Mouse (Mus musculus): ENCODE results near the gene Tm9sf2. TPM values are rescaled to one million over a fixed set of nuclear protein-coding genes. Genes with fewer than 3 reads are reported as not detected.

Gene Tm9sf2
- polyA plus RNA-seq, 2 experiments = 26.4 to 67.1 TPM

DNA sequence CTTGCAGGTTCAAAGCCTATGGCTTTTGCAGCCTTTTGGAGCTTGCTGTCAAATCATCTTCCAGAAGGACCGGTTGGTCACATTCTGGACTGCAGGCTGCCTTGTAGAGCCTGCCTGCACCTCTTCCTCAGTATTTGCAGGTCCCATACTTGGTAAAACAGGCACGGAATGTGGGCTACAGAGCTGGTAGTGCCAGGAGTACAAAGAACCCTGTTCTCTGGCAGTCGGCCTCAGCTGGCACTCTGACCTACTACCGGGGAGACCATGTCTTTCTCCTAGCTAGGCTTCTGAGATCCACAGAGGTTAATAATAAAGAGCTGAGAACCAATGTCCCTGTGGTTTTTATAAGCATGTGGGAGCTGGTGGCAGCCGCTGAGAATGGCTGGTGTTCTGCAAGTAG, 83.1 kb downstream of the Tm9sf2 start:
- Histone ChIP-seq H3K4me3 (ENCODE audit: insufficient read depth in 1 of 2, low read depth in 2 of 2, low read length in 2 of 2) (no peak overlapping the region), H3K9ac (replicated peaks) (no peak overlapping the region), H3K27ac (no peak overlapping the region), H3K4me1 (replicated peaks; ENCODE audit: control insufficient read depth in 2 of 2, insufficient read depth in 2 of 2, low read length in 1 of 2) (peaks cover 0 to under 1% of the 10 kb centered on the region in 2 experiments; a peak in 2 of 4 replicates), H3K36me3 (replicated peaks; ENCODE audit: control insufficient read depth, insufficient read depth, low read depth) (no peaks in the 10 kb centered on the region), H3K4me2 (ENCODE audit: low read depth) (no peak overlapping the region), H3K9me3 (ENCODE audit: control insufficient read depth, low read length) (no peaks in the 10 kb centered on the region), H3K27me3 (ENCODE audit: control insufficient read depth, insufficient read depth, low read length) (no peaks in the 10 kb centered on the region)
- TF ChIP-seq CTCF (IDR thresholded peaks at IDR 0.05; ENCODE audit: low read depth) = no peak
- no peak for TF ChIP-seq EP300 (IDR thresholded peaks at IDR 0.05; ENCODE audit: low read depth)
- no peak for DNase-seq (ENCODE audit: low read depth in 3 of 3, low spot score in 3 of 3)
- no peak for ATAC-seq (ENCODE audit: insufficient read depth)
- 72% methylated on average over 5 of the region's 5 CpGs for WGBS (ENCODE audit: insufficient replicate concordance)

DNA sequence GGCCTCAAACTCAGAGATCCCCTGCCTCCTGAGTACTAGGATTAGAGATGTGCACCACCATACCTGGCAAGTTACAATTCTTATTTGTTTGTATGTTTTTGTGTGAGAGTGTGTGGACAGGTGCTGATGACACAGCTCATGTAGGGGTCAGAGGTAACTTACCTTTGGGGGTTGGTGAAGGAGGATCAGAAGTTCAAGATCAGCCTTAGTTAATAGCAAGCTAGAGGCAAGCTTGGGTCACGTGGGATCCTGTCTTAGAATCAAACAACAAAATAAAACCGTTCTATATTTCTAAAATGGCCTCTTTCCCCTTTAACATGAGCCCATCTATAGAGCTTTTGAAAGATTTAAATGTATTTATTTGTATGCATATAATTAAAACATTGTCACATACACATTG, 83.7 kb downstream of the Tm9sf2 start:
- no peaks in the 10 kb centered on the region for H3K4me1 ChIP-seq (replicated peaks; ENCODE audit: control insufficient read depth in 2 of 2, insufficient read depth in 2 of 2, low read length in 1 of 2)
- no peak overlapping the region for H3K4me2 ChIP-seq (ENCODE audit: low read depth)
- ATAC-seq (ENCODE audit: insufficient read depth) (no peak), DNase-seq (ENCODE audit: low read depth in 3 of 3, low spot score in 3 of 3) (no peak)
- H3K27me3 ChIP-seq (ENCODE audit: control insufficient read depth, insufficient read depth, low read length) = no peaks in the 10 kb centered on the region
- no peaks in the 10 kb centered on the region for H3K9me3 ChIP-seq (ENCODE audit: control insufficient read depth, low read length)
- no peak for TF ChIP-seq EP300 (IDR thresholded peaks at IDR 0.05; ENCODE audit: low read depth)
- no peak for TF ChIP-seq CTCF (IDR thresholded peaks at IDR 0.05; ENCODE audit: low read depth)
- no peak overlapping the region for H3K27ac ChIP-seq
- no peaks in the 10 kb centered on the region for H3K36me3 ChIP-seq (replicated peaks; ENCODE audit: control insufficient read depth, insufficient read depth, low read depth)
- no peak overlapping the region for H3K9ac ChIP-seq (replicated peaks)
- H3K4me3 ChIP-seq (ENCODE audit: insufficient read depth in 1 of 2, low read depth in 2 of 2, low read length in 2 of 2) = no peak overlapping the region
- WGBS (ENCODE audit: insufficient replicate concordance) = 7% methylated on average over 2 of the region's 2 CpGs

DNA sequence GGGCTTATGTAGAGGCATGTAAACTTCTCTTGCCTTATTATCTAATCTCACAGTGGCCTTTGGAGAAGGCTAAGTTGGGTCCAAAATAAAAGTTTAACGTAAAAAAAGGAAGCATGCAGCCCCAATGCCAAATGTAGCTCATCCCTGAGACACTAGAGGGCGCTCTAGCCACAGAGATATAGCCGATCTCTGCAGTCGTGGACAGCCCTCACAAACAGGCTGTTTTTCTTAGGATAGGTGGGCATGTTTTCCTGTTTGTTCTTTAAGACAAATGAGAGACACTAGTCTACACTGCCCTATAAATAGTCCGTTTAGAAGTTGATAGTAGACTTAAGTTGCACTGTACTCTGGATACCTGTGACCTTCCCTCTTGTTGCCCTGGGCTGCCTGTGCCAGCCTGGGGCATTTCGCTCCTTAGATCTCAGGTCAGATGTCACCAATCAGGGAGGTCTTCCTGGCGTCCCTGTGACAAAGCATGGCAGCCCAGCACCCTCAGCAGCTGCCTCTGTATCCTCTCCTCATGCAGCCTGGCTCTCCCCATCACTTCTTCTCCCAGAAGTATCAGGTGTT, 84.2 kb downstream of the Tm9sf2 start:
- Histone ChIP-seq H3K27me3 (ENCODE audit: control insufficient read depth, insufficient read depth, low read length) (no peaks in the 10 kb centered on the region), H3K4me3 (ENCODE audit: insufficient read depth in 1 of 2, low read depth in 2 of 2, low read length in 2 of 2) (no peak overlapping the region), H3K9ac (replicated peaks) (no peak overlapping the region), H3K4me2 (ENCODE audit: low read depth) (no peak overlapping the region), H3K27ac (no peak overlapping the region), H3K9me3 (ENCODE audit: control insufficient read depth, low read length) (no peaks in the 10 kb centered on the region), H3K4me1 (replicated peaks; ENCODE audit: control insufficient read depth in 2 of 2, insufficient read depth in 2 of 2, low read length in 1 of 2) (no peaks in the 10 kb centered on the region), H3K36me3 (replicated peaks; ENCODE audit: control insufficient read depth, insufficient read depth, low read depth) (no peaks in the 10 kb centered on the region)
- whole genome bisulfite sequencing (ENCODE audit: insufficient replicate concordance) = 13% methylated on average over 7 of the region's 7 CpGs
- ATAC-seq (ENCODE audit: insufficient read depth) = no peak; the same call in 1 of the 2 replicates
- TF ChIP-seq CTCF (IDR thresholded peaks at IDR 0.05; ENCODE audit: low read depth) = peak; percentile 89
- TF ChIP-seq EP300 (IDR thresholded peaks at IDR 0.05; ENCODE audit: low read depth) = no peak
- DNase-seq (ENCODE audit: low read depth in 3 of 3, low spot score in 3 of 3) = peak; percentile 30 to 37 (median 31)

DNA sequence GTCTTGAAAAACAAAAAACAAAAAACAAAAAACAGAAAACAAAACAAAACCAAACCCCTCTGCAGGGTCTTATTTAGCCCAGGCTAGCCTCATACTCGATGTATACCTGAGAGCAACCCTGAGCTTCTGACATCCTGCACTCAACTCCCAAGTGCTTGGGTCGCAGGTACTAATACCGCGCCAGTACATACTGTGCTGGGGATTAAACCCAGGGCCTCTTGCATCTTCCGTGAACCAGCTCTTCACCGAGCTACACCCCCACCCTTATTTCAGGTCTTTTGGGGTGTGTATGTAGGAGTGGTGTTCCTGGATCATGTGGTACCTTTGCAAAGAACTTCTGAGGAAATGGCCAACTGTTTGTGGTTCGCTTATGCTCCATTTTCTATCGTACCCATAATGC, 87.8 kb downstream of the Tm9sf2 start:
- 80% methylated on average over 8 of the region's 8 CpGs for WGBS (ENCODE audit: insufficient replicate concordance)
- no peak for TF ChIP-seq EP300 (IDR thresholded peaks at IDR 0.05; ENCODE audit: low read depth)
- TF ChIP-seq CTCF (IDR thresholded peaks at IDR 0.05; ENCODE audit: low read depth) = no peak
- H3K36me3 ChIP-seq (replicated peaks; ENCODE audit: control insufficient read depth, insufficient read depth, low read depth) = no peaks in the 10 kb centered on the region
- DNase-seq (ENCODE audit: low read depth in 3 of 3, low spot score in 3 of 3) (no peak), ATAC-seq (ENCODE audit: insufficient read depth) (no peak)
- H3K4me3 ChIP-seq (ENCODE audit: insufficient read depth in 1 of 2, low read depth in 2 of 2, low read length in 2 of 2) = no peak overlapping the region
- H3K27ac ChIP-seq = no peak overlapping the region
- no peak overlapping the region for H3K4me2 ChIP-seq (ENCODE audit: low read depth)
- no peaks in the 10 kb centered on the region for H3K4me1 ChIP-seq (replicated peaks; ENCODE audit: control insufficient read depth in 2 of 2, insufficient read depth in 2 of 2, low read length in 1 of 2)
- H3K9me3 ChIP-seq (ENCODE audit: control insufficient read depth, low read length) = no peaks in the 10 kb centered on the region
- no peaks in the 10 kb centered on the region for H3K27me3 ChIP-seq (ENCODE audit: control insufficient read depth, insufficient read depth, low read length)
- no peak overlapping the region for H3K9ac ChIP-seq (replicated peaks)

DNA sequence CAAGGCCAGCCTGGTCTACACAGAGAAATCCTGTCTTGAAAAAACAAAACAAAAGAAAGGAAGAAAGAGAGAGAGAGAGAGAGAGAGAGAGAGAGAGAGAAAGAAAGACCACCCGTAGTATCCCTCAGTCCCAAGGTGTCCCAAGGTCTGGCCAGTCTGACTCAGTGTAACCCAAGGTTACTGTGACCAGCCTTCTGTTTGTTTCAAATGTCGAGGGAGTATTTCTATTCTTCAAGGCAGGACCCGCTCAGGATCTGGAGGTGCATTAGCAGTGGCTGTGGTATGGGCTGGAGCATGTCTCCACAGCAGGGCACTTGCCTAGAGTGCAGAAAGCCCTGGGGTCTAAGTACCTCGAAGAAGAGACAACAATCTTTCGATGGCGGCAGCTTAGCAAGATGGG, 90.0 kb downstream of the Tm9sf2 start:
- no peaks in the 10 kb centered on the region for H3K9me3 ChIP-seq (ENCODE audit: control insufficient read depth, low read length)
- 62% methylated on average over 6 of the region's 6 CpGs for WGBS (ENCODE audit: insufficient replicate concordance)

More for the DNA sequence above, 90.0 kb downstream of the Tm9sf2 start:
- Histone ChIP-seq H3K27ac (no peak overlapping the region), H3K36me3 (replicated peaks; ENCODE audit: control insufficient read depth, insufficient read depth, low read depth) (no peaks in the 10 kb centered on the region), H3K4me1 (replicated peaks; ENCODE audit: control insufficient read depth in 2 of 2, insufficient read depth in 2 of 2, low read length in 1 of 2) (no peaks in the 10 kb centered on the region), H3K4me3 (ENCODE audit: insufficient read depth in 1 of 2, low read depth in 2 of 2, low read length in 2 of 2) (no peak overlapping the region), H3K9ac (replicated peaks) (no peak overlapping the region), H3K4me2 (ENCODE audit: low read depth) (no peak overlapping the region), H3K27me3 (ENCODE audit: control insufficient read depth, insufficient read depth, low read length) (no peaks in the 10 kb centered on the region)
- ATAC-seq (ENCODE audit: insufficient read depth) (no peak), DNase-seq (ENCODE audit: low read depth in 3 of 3, low spot score in 3 of 3) (no peak)
- TF ChIP-seq EP300 (IDR thresholded peaks at IDR 0.05; ENCODE audit: low read depth) = no peak
- TF ChIP-seq CTCF (IDR thresholded peaks at IDR 0.05; ENCODE audit: low read depth) = no peak

Data from liver, embryonic 14.5 days (tissue).